Mouse (Mus musculus) mesoderm, embryonic 11.5 days (tissue): Measurements from ENCODE around the gene Ern2.

ENCODE experiments used
- DNase-seq: peaks from one replicate; pipeline ENCODE4 v3.0.0-alpha.2; 2012; ENCODE audit warnings: low read depth, low spot score

The Ern2 gene

DNA sequence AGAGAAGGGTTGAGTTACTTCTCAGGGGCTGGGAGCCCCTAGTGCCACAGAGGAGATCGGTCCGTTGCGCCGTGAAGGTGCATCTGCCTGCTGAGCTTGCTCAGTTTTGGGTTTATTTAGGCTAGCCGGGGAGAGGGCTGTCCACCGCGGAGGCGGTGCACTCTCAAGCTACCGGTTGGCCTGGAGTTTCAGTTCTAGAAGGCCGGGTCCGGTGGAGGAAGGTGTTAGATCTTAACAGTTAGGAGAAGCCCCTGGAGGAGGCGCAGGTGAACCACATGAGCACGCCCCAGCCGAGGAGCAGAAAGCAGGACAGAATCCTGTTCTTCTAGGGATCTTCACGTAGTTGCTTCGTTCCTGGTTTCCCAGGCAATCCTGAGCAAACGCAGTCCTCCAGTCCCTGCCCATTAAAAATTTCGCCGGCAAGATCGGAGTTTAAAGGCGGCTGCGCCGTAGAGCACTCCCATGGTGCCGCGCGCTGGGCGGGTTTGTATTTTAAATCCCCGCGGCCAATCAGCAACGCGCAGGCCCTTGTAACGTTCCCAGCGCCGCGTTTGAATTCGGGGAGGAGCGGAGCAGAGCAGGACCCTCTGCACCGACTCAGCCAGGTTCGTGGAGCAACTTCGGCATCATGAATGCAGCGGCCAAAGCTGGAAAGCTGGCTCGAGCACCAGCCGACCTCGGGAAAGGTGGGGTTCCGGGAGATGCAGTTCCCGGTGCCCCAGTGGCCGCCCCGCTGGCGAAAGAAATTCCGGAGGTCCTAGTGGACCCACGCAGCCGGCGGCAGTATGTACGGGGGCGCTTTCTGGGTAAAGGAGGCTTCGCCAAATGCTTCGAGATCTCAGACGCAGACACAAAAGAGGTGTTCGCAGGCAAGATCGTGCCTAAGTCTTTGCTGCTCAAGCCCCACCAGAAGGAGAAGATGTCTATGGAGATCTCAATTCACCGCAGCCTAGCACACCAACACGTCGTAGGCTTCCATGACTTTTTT is 26.8 kb downstream of the Ern2 start, which contains the start of gene Plk1:
Gene Plk1 (plus strand): TSS at position 525 of the 988 bp plus-strand sequence.
- peak; percentile 89 for DNase-seq

DNA sequence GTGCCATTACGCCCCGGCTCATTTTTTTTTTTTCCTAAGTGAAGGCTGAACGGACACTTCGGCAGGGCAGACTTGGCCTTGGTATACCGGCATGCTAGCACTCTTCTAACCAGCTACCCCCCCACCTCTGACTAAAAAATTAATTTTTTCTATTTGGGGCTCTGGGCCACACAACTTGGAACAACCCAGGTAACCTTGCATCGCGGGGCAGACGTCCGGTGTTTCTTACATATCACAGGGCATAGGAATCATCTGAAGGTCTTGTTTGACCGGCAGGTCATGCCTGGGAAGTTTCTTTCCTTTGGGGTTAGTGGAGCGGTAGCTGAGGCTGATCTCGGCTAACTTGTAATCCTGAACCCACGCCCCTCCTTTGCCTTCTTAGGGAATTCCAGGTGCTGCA is 27.5 kb downstream of the Ern2 start:
- no peak for DNase-seq

DNA sequence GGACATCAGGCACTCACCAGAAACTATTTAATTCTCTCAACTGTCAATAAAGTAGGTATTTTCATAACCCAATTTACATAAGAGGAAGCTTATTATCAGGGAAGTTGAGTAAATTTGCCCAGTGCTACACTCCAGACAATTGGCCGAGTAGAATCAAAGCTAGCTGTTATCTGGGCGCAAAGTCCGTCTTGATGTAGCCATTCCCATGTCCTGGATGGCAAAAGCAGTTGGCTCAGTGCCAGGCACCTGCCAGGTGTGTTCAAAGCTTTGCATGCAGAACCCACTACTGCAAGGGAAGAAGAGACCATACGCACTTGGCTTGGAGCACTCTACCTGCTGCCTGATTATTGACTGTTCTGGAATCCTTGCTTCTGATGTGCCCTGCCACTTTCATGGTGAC is 33.5 kb downstream of the Ern2 start:
- DNase-seq, result no peak

DNA sequence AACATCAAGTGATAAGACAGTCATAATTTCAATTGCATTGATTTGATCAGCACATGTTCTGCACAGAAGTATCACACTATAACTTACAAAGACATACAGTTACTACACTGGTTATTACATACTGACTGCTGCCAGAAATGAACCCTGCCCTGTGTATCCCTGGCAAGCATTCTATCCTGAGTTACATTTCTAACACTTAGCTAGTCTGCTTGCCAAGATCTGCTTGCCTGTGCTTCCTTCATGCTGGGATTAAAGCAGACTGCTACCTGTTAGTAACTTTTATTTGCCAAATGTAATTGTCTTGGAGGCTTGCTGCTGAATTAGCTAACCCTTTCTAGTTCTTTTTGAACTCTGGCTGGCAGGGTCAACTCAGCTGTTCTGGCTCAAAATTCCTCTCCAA is 45.0 kb downstream of the Ern2 start:
- no peak for DNase-seq

DNA sequence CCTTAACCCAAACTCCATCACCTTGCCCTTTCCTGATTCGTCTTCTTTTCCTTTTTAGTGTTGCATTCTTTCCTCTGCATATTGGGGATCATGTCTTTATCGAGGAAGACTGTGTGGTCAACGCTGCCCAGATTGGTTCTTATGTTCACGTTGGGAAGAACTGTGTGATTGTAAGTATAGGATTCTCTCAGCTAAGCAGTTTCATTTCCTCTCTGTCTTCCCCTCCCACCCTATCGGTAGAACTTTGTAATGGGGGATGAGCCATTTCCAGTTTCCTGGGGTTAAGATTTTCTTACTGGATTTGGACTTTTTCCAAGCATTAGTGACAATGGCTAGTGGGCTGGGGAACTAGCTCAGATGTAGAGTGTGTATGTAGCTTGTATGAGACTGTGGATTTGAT is 47.8 kb downstream of the Ern2 start:
- DNase-seq, result no peak

DNA sequence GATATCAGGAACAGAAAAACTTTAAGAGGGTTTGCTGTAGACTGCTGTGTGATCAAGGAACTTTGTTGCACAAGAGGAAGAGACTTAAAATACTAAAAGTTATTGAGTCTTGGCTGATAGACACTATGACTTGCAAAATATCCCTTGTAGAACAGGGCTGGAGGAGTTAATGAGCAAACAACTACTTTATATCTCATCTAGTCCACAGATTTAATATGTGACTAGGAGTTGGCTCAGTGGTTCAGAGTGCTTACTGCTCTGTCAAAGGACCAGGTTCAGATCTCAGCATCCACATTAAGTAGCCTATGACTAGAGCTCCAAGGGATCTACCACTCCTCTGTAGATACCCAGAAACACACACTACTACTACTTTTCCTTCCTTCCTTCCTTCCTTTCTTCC is 48.9 kb downstream of the Ern2 start:
- no peak for DNase-seq

DNA sequence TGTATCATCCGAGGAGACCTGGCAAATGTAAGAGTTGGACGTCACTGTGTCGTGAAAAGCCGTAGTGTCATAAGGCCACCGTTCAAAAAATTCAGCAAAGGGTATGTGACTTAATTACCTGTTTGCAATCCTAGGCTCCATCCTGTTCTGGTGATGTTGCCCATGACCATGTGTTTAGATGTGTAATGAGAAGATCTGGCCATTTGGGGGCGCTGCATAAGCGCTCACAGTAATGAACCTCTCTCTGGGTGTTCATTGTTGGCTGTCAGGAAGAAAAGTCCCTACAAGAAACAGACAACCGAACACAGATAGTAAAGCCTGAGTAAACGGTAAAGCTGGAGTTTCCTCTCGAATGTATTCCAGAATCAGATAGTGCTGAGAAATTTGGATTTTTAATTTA is 50.9 kb downstream of the Ern2 start:
- peak; percentile 36 for DNase-seq

DNA sequence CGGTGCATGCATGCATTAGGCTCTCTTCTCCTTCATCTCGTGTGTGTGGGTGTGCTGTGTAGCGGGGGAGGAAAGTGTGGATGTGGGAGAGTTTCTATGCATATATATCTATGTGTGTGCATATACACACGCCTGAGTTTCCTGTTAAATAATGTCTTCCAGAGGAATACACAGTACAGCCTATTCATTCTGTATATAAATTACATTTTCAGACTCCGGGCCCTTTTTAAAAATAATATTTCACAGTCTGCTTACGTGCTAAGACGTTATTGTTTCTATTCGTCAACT is 52.7 kb downstream of the Ern2 start:
- DNase-seq, result no peak

DNA sequence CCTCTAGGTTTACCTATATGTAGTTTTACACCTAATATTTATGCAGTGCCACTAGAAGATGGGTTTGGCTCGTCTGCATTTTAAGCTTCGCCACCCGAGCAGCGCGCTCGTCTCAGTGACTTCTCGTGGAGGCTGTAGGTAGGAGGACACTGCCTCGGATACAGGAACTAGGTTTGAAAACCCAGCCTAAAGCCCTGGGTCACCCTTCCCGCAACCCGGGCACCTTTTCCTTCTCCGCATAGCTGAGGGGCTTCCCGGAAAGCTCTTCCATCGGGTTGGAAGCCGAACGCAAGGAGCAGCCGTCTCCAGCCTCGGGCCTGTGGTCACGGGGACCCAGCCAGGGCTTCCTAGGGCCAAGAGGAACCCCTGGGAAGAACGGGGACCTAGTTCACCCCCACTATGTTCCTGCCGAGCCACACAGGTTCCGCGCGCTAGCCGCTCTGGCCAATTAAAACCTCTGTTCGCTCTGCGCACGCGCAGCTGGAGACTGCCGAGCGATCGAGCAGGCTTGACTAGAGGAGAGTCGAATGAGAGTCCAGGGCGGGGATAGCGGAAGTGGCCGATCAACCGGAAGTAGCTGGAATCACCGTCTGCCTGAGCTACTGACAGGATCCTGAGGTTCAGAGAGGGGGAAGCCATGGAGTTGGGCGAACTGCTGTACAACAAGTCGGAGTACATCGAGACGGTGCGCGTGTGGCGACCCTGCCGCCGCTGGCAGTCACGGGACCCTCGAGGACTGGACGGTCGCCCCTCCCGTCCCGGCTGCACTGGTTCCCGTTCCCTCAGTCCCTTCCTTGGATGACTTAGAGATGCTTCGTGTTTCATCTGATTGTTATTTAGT is 53.3 kb downstream of the Ern2 start, which contains the start of the genes Palb2 and Dctn5:
Gene Palb2 (minus strand): TSS at position 489 of the 841 bp plus-strand sequence.
Gene Dctn5 (plus strand): TSS at position 545 of the 841 bp plus-strand sequence.
- peak; percentile 99 for DNase-seq

DNA sequence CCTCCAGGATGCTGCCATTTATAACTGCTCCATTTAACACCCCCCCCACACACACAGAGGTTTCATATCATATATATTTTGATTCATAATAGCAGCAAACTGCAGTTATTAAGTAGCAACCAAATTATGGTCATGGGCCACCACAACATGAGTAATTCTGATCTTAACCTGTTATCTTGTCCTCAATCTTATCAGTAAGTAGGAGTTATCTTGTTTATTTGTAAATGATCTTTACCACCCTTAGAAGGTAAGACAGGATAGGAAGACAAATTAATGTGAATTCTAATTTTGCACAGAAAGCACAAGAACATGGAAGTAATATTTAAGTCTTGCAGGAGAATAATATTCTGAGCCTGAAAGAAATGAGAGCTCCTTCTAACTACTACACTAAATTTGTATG is 54.2 kb downstream of the Ern2 start:
- DNase-seq, result no peak

DNA sequence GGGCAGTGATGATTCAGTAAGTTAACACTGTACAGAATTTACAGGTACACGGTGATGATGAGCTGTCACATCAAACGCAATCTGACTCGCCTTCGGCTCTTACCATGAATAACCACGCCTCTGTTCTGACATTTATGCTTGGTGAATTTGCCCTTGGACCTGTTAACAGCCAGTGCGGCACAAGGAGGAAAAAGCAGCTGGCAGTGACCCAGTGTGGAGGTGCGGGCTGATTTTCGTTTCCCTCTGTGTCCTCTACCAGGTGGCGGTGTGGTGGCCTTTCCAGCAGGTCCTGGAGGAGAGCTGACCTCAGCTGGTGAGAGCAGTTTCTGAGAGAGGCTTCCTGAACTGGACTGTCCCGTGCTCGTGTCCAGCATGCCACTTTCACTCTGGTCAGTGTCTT is 59.1 kb downstream of the Ern2 start:
- no peak for DNase-seq

DNA sequence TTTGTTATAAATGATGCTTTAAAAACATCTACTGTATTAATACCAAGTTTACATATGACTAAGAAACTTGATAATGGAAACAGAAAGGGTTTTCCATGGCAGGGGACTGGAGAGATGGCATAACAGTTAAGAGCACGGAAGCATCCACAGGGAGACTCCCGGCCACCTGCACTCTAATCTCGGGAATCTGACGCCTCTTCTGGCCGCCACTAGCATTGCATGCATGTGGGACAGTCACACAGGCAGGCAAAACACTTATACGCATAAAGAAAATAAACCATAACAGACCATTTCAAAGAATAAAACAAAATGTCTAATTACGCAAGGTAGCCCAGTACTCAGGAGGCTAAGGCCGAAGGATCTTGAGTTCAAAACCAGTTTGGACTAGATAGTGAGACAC is 60.4 kb downstream of the Ern2 start:
- peak; percentile 2 for DNase-seq

DNA sequence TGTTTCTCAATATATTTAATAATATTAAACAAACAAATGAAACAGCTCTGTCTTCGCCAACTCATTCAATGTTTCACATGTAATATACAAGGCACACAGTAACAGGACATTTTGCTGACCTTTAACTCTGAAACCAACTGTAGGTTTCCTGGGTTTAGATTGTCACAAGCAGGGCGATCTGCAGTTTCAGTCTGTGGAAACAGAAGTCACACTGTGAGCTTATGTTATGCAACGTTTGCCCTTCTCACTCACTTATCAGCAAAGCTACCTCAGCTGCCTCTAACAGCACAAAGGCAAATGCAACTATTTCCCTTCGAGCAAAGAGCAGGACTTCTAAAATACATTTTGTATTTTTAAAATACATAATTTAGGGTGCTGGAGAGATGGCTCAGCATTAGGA is 62.5 kb downstream of the Ern2 start:
- DNase-seq, result no peak
